Mouse (Mus musculus) brain, embryonic 18.5 days (tissue): ENCODE measurements around the gene Rangap1.
A peak's percentile ranks its signal among the peaks of the same experiment; 100 is the strongest.

Source experiments
- DNase-seq: peaks from one replicate; pipeline ENCODE4 v3.0.0-alpha.2; 2012; ENCODE audit warnings: low read depth, low spot score

Rangap1 gene

DNA sequence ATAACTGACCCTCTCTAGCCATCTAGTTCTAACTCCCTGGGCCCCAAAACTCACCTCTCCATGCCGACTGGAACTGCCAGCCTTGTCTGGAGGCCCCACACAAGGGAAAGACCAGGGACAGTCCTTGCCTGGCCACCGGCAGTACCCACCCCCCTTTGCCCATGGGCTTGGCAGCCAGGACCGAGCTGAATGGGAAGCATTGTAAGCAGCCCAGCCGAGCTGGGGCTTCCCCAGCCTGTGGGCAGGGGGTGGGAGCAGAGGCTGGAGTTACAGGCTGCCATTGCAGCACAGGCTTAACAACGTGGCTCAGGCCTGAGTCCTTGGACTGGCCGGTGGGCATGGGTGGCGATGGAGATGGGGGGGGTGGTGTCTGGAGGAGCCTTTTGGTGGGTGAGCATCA, 48.2 kb downstream of the Rangap1 start, which contains the start of gene Chadl:
Chadl (minus strand) TSS at position 113 of the 400 bp plus-strand sequence.
- no peak for DNase-seq

- DNase-seq: no peak
Observed at GRCm38 (mm10) chr15:81694891-81695290, 50.4 kb downstream of the Rangap1 start.

- DNase-seq: peak; percentile 28
Observed at GRCm38 (mm10) chr15:81693967-81694881, 51.1 kb downstream of the Rangap1 start.

DNA sequence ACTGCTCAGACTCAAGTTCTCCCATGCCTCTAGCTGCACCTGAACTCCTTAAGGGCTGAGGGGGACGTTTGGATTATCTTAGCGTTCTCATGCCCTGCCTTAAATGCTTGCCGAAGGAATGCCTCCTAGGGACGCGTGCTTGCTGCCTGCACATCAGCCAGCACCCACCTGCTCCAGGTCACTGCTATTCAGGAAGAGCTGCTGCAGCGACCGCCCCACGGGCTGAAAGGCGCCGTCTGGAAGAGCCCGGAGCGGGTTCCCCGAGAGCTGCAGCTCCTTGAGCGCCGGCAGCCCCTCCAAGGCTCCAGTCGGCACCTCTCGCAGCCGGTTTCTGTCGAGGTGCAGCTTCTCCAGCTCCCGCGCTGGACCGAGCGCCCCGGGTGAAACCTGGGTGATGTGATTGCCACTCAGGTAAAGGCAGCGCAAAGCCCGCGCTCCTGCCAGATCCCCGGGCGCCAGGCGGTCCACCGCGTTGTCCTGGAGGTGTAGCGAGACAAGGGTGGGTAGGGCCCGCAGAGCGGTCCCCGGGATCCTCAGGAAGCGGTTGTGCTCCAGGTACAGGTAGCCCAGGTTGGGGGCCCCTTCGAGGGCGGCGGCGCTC, 51.9 kb downstream of the Rangap1 start:
- no peak for DNase-seq

GRCm38 (mm10) chr15:81680301-81680805, 65.0 kb downstream of the Rangap1 start:
- no peak for DNase-seq

DNA sequence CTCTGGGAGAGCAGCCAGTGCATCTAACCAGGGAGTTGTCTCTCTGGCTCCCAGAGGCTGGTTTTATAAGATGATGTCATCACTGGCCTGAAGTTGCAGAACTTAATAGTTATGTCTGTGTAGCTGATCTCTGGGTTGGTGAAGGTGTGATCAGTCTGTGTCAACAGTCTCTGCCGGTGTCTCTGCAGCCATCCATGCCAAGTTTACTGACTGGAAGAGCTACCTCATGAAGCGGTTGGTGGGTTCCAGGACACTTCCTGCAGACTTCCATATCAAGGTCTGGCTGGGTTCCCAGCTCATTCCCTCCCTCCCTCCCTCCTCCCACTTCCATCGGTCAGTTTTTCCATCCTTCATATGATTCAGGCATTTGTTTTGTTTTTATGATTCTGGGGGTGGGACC, 68.7 kb downstream of the Rangap1 start:
- DNase-seq: no peak

GRCm38 (mm10) chr15:81670231-81670640, 75.1 kb downstream of the Rangap1 start:
- no peak for DNase-seq

GRCm38 (mm10) chr15:81666957-81667356, 78.4 kb downstream of the Rangap1 start:
- no peak for DNase-seq

DNA sequence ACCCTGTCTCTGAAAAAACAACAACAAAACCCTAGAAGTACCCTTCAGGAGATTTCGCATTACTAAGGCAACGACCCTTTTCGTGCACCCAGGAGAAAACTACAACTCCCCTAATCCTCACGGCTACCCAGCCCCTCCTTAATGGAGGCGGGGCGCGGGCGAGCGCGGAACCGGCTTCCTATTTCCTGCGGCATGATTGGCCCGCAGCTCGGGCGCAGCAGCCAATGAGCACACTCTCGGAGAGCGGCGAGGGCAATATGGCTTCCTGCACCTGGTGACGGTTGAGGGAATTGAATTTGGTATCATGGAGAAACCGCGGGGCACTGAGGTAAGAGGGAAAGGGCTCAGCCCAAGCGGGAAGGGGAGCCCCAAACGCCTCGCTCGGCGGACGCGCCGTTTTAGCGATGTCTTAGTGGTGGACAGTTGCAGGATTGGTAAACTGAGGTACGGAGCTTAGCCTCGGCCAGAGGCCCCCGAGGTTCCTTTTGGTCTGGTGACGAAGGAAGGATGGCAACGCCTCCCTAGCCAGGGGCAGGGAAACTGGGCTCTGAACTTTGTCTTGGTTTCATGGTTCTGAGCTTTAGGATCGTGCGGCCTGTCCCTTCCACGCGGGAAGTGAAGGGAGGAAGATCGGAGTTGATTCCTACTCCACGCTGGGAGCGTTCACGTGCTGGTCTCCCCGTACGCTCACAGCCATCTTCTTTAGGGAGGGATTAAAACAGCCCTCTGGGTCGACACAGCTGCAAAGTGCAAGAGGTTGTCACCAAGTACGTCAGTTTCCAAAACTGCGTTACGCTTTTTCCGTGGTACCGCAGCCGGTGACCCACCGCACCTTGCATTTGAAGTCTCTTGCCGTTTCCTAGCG, 81.4 kb downstream of the Rangap1 start, which contains the start of gene L3mbtl2:
L3mbtl2 (plus strand) TSS at position 193 of the 865 bp plus-strand sequence.
- DNase-seq: peak; percentile 85

DNA sequence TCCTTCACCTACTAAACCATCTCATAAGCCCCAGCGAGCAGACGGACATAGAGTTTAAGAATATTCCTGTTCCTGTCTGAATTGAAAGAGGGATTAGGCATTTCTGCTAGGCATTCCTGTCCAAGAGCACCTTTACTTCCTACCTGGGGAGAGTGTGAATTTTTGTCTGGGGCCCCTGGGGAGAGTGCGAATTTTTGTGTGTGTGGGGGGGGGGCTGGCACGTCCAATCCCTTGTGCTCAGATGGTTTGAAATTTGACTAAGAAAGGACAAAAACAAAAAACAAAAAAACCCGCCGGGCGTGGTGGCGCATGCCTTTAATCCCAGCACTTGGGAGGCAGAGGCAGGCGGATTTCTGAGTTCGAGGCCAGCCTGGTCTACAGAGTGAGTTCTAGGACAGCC, 82.0 kb downstream of the Rangap1 start:
- DNase-seq: no peak

DNA sequence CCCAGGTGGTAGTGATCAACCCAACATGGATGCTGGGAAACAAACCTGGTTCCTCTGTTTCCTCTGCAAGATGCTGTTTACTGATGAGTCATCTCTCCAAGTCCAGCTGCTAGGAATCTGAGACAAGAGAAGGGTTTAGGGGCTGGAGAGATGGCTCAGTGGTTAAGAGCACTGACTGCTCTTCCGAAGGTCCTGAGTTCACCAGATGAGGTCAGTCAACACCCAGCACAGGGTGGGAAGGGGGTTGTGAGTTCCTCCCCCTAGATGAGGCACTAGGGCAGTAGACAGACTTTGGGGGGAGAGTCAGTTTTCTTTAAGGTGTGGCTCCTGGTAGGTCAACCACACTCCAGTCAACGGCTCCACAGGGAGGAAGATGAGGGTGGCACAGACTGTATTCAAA, 83.6 kb downstream of the Rangap1 start:
- no peak for DNase-seq
